In the genomic region with DNA sequence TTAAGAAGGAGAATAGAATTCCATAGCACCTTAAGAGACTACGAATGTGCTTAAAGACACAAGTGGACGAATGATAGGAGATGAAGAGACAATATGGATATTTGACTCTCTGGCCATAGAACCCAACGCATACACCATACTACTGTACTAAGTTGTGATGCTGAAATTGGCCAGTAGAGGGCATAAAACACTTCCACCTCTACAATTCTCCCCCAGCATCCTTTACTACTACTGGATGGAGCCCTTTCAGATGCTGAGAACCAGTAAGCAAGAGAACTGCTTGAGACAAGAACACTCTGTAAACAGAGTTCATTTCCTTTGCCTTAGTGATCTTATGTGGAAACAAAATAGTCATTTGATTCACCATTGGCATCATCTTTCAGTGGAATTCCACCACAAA, we compare ENCODE assay signal across 9 mouse cellular contexts.
DNase-seq lines count a peak whose midpoint lies in the region; ATAC-seq lines count a peak whose summit lies in the region.
"Had no signal": no experiment of that assay in that cellular context is flagged by ENCODE, and none has a peak within 500 bp of the region (broad histone marks: within the 10 kb centered on the region; RNA-seq: fewer than 3 reads in every experiment).

No protein-coding gene starts in this region.

- H3K27ac ChIP-seq in intestine, embryonic 16.5 days (ENCODE audit: low read length) = no peak overlapping the region
- H3K27ac ChIP-seq: limb, embryonic 12.5 days had no signal

- WGBS in intestine, embryonic 16.5 days = 56% methylated on average over 3 of the region's 3 CpGs

- no peak for ATAC-seq in CD4-positive, CD25-positive, alpha-beta regulatory T cell, adult 4 months
- ATAC-seq in hematopoietic stem cell, adult 5-6 weeks (replicated peaks in 1 of 2; ENCODE audit: insufficient read depth in 1 of 2, low FRiP score in 2 of 2, low TSS enrichment in 1 of 2, low read depth in 1 of 2, poor library complexity in 2 of 2, severe bottlenecking in 2 of 2) = peak; percentile 76 to 92
- no peak for ATAC-seq in intestine, embryonic 16.5 days

- DNase-seq in CD4-positive, CD25-positive, alpha-beta regulatory T cell, adult 2 months (ENCODE audit: low read depth, low spot score) = peak; percentile 15
- peak; percentile 40 for DNase-seq in kidney, postnatal 14 days
- no peak for DNase-seq in kidney, postnatal 4 days
- peak; percentile 26 for DNase-seq in WW6 (ENCODE audit: low read depth, low spot score)
- no peak for DNase-seq in T-cell, adult 2 months (ENCODE audit: low spot score)

- H3K4me2 ChIP-seq in intestine, embryonic 16.5 days (ENCODE audit: low read depth, low read length) = no peak overlapping the region
- H3K4me2 ChIP-seq: limb, embryonic 12.5 days had no signal

- H3K36me3 ChIP-seq in intestine, embryonic 16.5 days (ENCODE audit: control insufficient read depth, insufficient read depth, low read length) = no peaks in the 10 kb centered on the region
- H3K36me3 ChIP-seq: limb, embryonic 12.5 days had no signal

- no peaks in the 10 kb centered on the region for H3K4me1 ChIP-seq in intestine, embryonic 16.5 days (ENCODE audit: control insufficient read depth, insufficient read depth, low read length)
- H3K4me1 ChIP-seq: limb, embryonic 12.5 days had no signal

- H3K27me3 ChIP-seq in intestine, embryonic 16.5 days (replicated peaks; ENCODE audit: control insufficient read depth, insufficient read depth, low read length) = no peaks in the 10 kb centered on the region
- H3K27me3 ChIP-seq: limb, embryonic 12.5 days had no signal

- no peaks in the 10 kb centered on the region for H3K9me3 ChIP-seq in intestine, embryonic 16.5 days (ENCODE audit: control insufficient read depth, low read length)
- H3K9me3 ChIP-seq: limb, embryonic 12.5 days had no signal

- no peak overlapping the region for H3K4me3 ChIP-seq in intestine, embryonic 16.5 days (ENCODE audit: low read length)
- H3K4me3 ChIP-seq: limb, embryonic 12.5 days had no signal

- no peak overlapping the region for H3K9ac ChIP-seq in intestine, embryonic 16.5 days (ENCODE audit: low read depth, low read length)
- H3K9ac ChIP-seq: limb, embryonic 12.5 days had no signal

Comparison
In these comparisons a context has a peak if more than half of its experiments do, and no peak if none do; other contexts are left out.
1. DNase-seq: peak in CD4-positive, CD25-positive, alpha-beta regulatory T cell, adult 2 months (single experiment), kidney, postnatal 14 days (single experiment) and WW6 (single experiment); none in kidney, postnatal 4 days (0 of 2) and T-cell, adult 2 months (single experiment).
2. ATAC-seq: peak in hematopoietic stem cell, adult 5-6 weeks (2 of 2); none in CD4-positive, CD25-positive, alpha-beta regulatory T cell, adult 4 months (single experiment) and intestine, embryonic 16.5 days (single experiment).